In the genomic region with DNA sequence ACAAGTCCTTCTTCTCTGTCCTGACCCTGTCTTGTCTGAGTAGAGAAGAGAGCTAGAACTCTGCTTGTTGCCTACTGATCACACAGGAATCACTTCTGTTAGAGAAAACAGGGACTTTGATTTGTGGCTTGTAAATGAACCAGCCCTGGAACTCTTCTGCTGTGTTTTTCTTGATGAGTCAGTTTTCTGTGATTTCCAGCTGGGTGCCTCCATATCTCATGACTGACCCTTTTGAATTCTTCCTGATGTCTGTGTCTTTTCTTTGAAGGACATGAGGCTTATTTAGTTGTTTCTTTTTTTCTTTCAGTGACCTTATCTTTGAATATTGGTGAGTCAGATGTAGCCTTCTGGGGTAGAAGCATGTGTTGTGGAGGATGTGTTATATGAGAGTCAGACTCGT, we compare ENCODE assay signal across 18 mouse cellular contexts.
DNase-seq lines count a peak whose midpoint lies in the region.
"Had no signal": no experiment of that assay in that cellular context is flagged by ENCODE, and none has a peak within 500 bp of the region (broad histone marks: within the 10 kb centered on the region; RNA-seq: fewer than 3 reads in every experiment).

No protein-coding gene starts in this region.

- peak; percentile 37 for DNase-seq in adrenal gland, adult 2 months
- DNase-seq in adrenal gland, postnatal 4 days (ENCODE audit: low spot score in 2 of 2) = no peak
- peak; percentile 1 to 19 for DNase-seq in frontal cortex, adult 2 months (ENCODE audit: extremely low spot score in 1 of 2, low spot score in 1 of 2)
- DNase-seq in frontal cortex, postnatal 25 days (ENCODE audit: low spot score in 2 of 2) = no peak
- peak; percentile 44 for DNase-seq in MN1 (ENCODE audit: low spot score)
- peak; percentile 40 for DNase-seq in brain, adult 2 months (ENCODE audit: low read depth, low spot score)
- no peak for DNase-seq in lung, postnatal 4 days
- DNase-seq: adrenal gland, postnatal 10 days; cerebellum, adult 11 months; cerebellum, adult 2 months; cerebellum, adult 9-11 months; cerebellum, postnatal 25 days; gastrocnemius, postnatal 10 days; gastrocnemius, postnatal 36 days; heart, adult 2 months; heart, postnatal 14 days; heart, postnatal 4 days; kidney, adult 18-20 months had no signal

Comparison
In these comparisons a context has a peak if more than half of its experiments do, and no peak if none do; other contexts are left out.
1. DNase-seq: peak in adrenal gland, adult 2 months (single experiment), frontal cortex, adult 2 months (2 of 2), MN1 (single experiment) and brain, adult 2 months (single experiment); none in adrenal gland, postnatal 4 days (0 of 2), frontal cortex, postnatal 25 days (0 of 2) and lung, postnatal 4 days (0 of 2).